Mouse (Mus musculus) T-helper 1 cell (primary cell): ENCODE data around the gene Vsnl1.

Source experiments
- in situ Hi-C: fragments of 300-600 bp; cut with MboI, MseI; formaldehyde crosslinking; loops from one replicate; pipeline ENCODE4 v1.15.1; 2025; ENCODE audit warnings: high pct_unique_total_duplicates

Gene Vsnl1

GRCm38 (mm10) chr12:11436497-11437265 lies at the start of gene Vsnl1:
Gene Vsnl1 (minus strand): TSS chr12:11436613.
- in situ Hi-C loops, result no loop called here

- in situ Hi-C loops, result no loop called here
These were observed 20.2 kb upstream of the Vsnl1 start for GRCm38 (mm10) chr12:11456632-11457031.

GRCm38 (mm10) chr12:11456213-11456612 lies 19.8 kb upstream of the Vsnl1 start:
- in situ Hi-C loops, result no loop called here

- in situ Hi-C loops, result no loop called here
These were observed 19.3 kb upstream of the Vsnl1 start, which contains the start of gene Rad51ap2 for GRCm38 (mm10) chr12:11455549-11456194. Gene Rad51ap2 (plus strand): TSS chr12:11456079.

- in situ Hi-C loops, result no loop called here
These were observed 17.7 kb upstream of the Vsnl1 start for GRCm38 (mm10) chr12:11454146-11454545.

- in situ Hi-C loops, result no loop called here
These were observed 1.6 kb upstream of the Vsnl1 start for GRCm38 (mm10) chr12:11437907-11438447.

- in situ Hi-C loops, result no loop called here
These were observed 973 bp upstream of the Vsnl1 start for GRCm38 (mm10) chr12:11437266-11437906.

GRCm38 (mm10) chr12:11436023-11436350 lies 426 bp downstream of the Vsnl1 start:
- in situ Hi-C loops, result no loop called here

GRCm38 (mm10) chr12:11435246-11436022 lies 979 bp downstream of the Vsnl1 start:
- in situ Hi-C loops, result no loop called here

GRCm38 (mm10) chr12:11434446-11434845 lies 2.0 kb downstream of the Vsnl1 start:
- in situ Hi-C loops, result no loop called here

GRCm38 (mm10) chr12:11433716-11434115 lies 2.7 kb downstream of the Vsnl1 start:
- in situ Hi-C loops, result no loop called here

- in situ Hi-C loops, result no loop called here
These were observed 3.3 kb downstream of the Vsnl1 start for GRCm38 (mm10) chr12:11433126-11433525.

- in situ Hi-C loops, result no loop called here
These were observed 9.0 kb downstream of the Vsnl1 start for GRCm38 (mm10) chr12:11427396-11427795.

- in situ Hi-C loops, result no loop called here
These were observed 18.3 kb downstream of the Vsnl1 start for GRCm38 (mm10) chr12:11418112-11418511.

GRCm38 (mm10) chr12:11407679-11408078 lies 28.7 kb downstream of the Vsnl1 start:
- in situ Hi-C loops, result no loop called here

GRCm38 (mm10) chr12:11398791-11399190 lies 37.6 kb downstream of the Vsnl1 start:
- in situ Hi-C loops, result no loop called here

GRCm38 (mm10) chr12:11397029-11397428 lies 39.4 kb downstream of the Vsnl1 start:
- in situ Hi-C loops, result no loop called here

- in situ Hi-C loops, result no loop called here
These were observed 40.9 kb downstream of the Vsnl1 start for GRCm38 (mm10) chr12:11395470-11395869.

- in situ Hi-C loops, result no loop called here
These were observed 43.9 kb downstream of the Vsnl1 start for GRCm38 (mm10) chr12:11392525-11392924.

- in situ Hi-C loops, result no loop called here
These were observed 45.0 kb downstream of the Vsnl1 start for GRCm38 (mm10) chr12:11391244-11391949.

GRCm38 (mm10) chr12:11389141-11389540 lies 47.3 kb downstream of the Vsnl1 start:
- in situ Hi-C loops, result no loop called here
